Mouse (Mus musculus) forebrain, embryonic 14.5 days (tissue): ENCODE data around the gene Chd1. TPM values are rescaled to one million over a fixed set of nuclear protein-coding genes. Genes with fewer than 3 reads are reported as not detected.

ENCODE experiments used
- ATAC-seq: fragments of 200-750 bp; cut with Nextera tagmentation; 2 replicates; pipeline ENCODE4 v1.8.0; 2017; ENCODE audit warnings: mild to moderate bottlenecking, moderate library complexity
- DNase-seq: peaks from one replicate; pipeline ENCODE4 v3.0.0-alpha.2; 2015; ENCODE audit warnings: low spot score
- H3K27ac ChIP-seq: fragments of 300-500 bp; sonication (generic); 2 replicates; pipeline ENCODE4 v1.5.1; 2014; ENCODE audit warnings: low read depth, mild to moderate bottlenecking, control low read depth, low read length, moderate library complexity
- H3K27me3 ChIP-seq: fragments of 300-500 bp; sonication (generic); replicated peaks from 2 replicates; pipeline ENCODE4 v1.6.1; 2014; ENCODE audit warnings: low read length, control low read depth, mixed read lengths; ENCODE audit not compliant: control insufficient read depth, insufficient read depth
- H3K36me3 ChIP-seq: fragments of 300-500 bp; sonication (generic); 2 replicates; pipeline ENCODE4 v1.6.1; 2014; ENCODE audit warnings: low read length, control low read depth; ENCODE audit not compliant: control insufficient read depth, insufficient read depth
- H3K4me1 ChIP-seq: fragments of 300-500 bp; sonication (generic); 2 replicates; pipeline ENCODE4 v1.6.1; 2014; ENCODE audit warnings: antibody characterized with exemption, low read length, control low read depth; ENCODE audit not compliant: control insufficient read depth, insufficient read depth
- H3K4me2 ChIP-seq: fragments of 300-500 bp; sonication (generic); 2 replicates; pipeline ENCODE4 v1.6.1; 2014; ENCODE audit warnings: mild to moderate bottlenecking, control low read depth, low read length
- H3K4me3 ChIP-seq: fragments of 300-500 bp; sonication (generic); 2 replicates; pipeline ENCODE4 v1.5.1; 2014; ENCODE audit warnings: low read depth, low read length, control low read depth
- H3K9ac ChIP-seq: fragments of 300-500 bp; sonication (generic); 2 replicates; pipeline ENCODE4 v1.6.1; 2014; ENCODE audit warnings: mild to moderate bottlenecking, low read length, control low read depth, moderate library complexity
- H3K9me3 ChIP-seq: fragments of 300-500 bp; sonication (generic); replicated peaks from 2 replicates; pipeline ENCODE4 v1.6.1; 2016; ENCODE audit warnings: low read length, control low read depth, mixed read lengths; ENCODE audit not compliant: control insufficient read depth
- WGBS: fragments of 180-500 bp; shearing (Covaris S2); extraction: QIAGEN DNeasy Blood & Tissue Kit; methylation state at CpG from one replicate; pipeline ENCODE4 v1.1.7; 2014; 5-methylcytosine and 5-hydroxymethylcytosine counted together
- polyA plus RNA-seq: library from polyadenylated mRNA; unstranded; fragments of >200 nt; fragmentation: Nextera tagmentation; extraction: Ambion mirVana; gene quantifications from 2 replicates; pipeline ENCODE4 v1.2.1, GENCODE M21; 2014

Chd1 gene
- polyA plus RNA-seq = 17.2 and 21.5 TPM in 2 replicates

GRCm38 (mm10) chr17:15704475-15705300 is at the start of gene Chd1:
TSS of gene Chd1 (plus strand) at chr17:15704967.
- H3K4me3 ChIP-seq = peak within 1 kb of the TSS; percentile 87
- DNase-seq (peak; percentile 95), ATAC-seq (peak; percentile 95)
- H3K4me2 ChIP-seq = peak within 1 kb of the TSS; percentile 94
- peaks cover 15% of the 10 kb centered on the region for H3K36me3 ChIP-seq
- H3K9ac ChIP-seq = peak within 1 kb of the TSS; percentile 90
- H3K27me3 ChIP-seq = no peaks in the 10 kb centered on the region
- WGBS = under 1% methylated on average over 87 of the region's 124 CpGs
- H3K4me1 ChIP-seq = peaks cover 5% of the 10 kb centered on the region; the same call in 1 of the 2 replicates
- peak within 1 kb of the TSS; percentile 94 for H3K27ac ChIP-seq
- H3K9me3 ChIP-seq = no peaks in the 10 kb centered on the region

GRCm38 (mm10) chr17:15656881-15657607 is 47.7 kb upstream of the Chd1 start:
- Histone ChIP-seq H3K9ac (no peak overlapping the region), H3K4me2 (no peak overlapping the region), H3K27me3 (no peaks in the 10 kb centered on the region), H3K4me1 (no peaks in the 10 kb centered on the region), H3K9me3 (no peaks in the 10 kb centered on the region), H3K27ac (no peak overlapping the region), H3K4me3 (no peak overlapping the region), H3K36me3 (no peaks in the 10 kb centered on the region)
- peak; percentile 13 for DNase-seq
- WGBS = 19% methylated on average over 6 of the region's 6 CpGs
- ATAC-seq = no peak

GRCm38 (mm10) chr17:15672870-15673269 is 31.9 kb upstream of the Chd1 start:
- no peaks in the 10 kb centered on the region for H3K36me3 ChIP-seq
- no peaks in the 10 kb centered on the region for H3K27me3 ChIP-seq
- H3K4me3 ChIP-seq = no peak overlapping the region
- 49% methylated on average over 5 of the region's 5 CpGs for WGBS
- DNase-seq = peak; percentile 40
- H3K4me1 ChIP-seq = no peaks in the 10 kb centered on the region
- H3K9ac ChIP-seq = no peak overlapping the region
- no peak overlapping the region for H3K4me2 ChIP-seq
- no peak for ATAC-seq
- no peak overlapping the region for H3K27ac ChIP-seq
- no peaks in the 10 kb centered on the region for H3K9me3 ChIP-seq

- DNase-seq (no peak), ATAC-seq (no peak)
- Histone ChIP-seq H3K4me2 (no peak overlapping the region), H3K4me1 (no peaks in the 10 kb centered on the region), H3K27me3 (no peaks in the 10 kb centered on the region), H3K27ac (no peak overlapping the region), H3K9ac (no peak overlapping the region), H3K4me3 (no peak overlapping the region), H3K36me3 (no peaks in the 10 kb centered on the region), H3K9me3 (no peaks in the 10 kb centered on the region)
- 11% methylated on average over 6 of the region's 6 CpGs for WGBS
Measured at GRCm38 (mm10) chr17:15677970-15678645, 26.7 kb upstream of the Chd1 start.

- H3K4me1 ChIP-seq = no peaks in the 10 kb centered on the region
- H3K27ac ChIP-seq = no peak overlapping the region
- H3K9me3 ChIP-seq = no peaks in the 10 kb centered on the region
- no peak overlapping the region for H3K9ac ChIP-seq
- no peak overlapping the region for H3K4me3 ChIP-seq
- no peaks in the 10 kb centered on the region for H3K36me3 ChIP-seq
- H3K4me2 ChIP-seq = no peak overlapping the region
- no peak for ATAC-seq
- 91% methylated on average over 9 of the region's 9 CpGs for WGBS
- no peak for DNase-seq
- no peaks in the 10 kb centered on the region for H3K27me3 ChIP-seq
Measured at GRCm38 (mm10) chr17:15679966-15680630, 24.7 kb upstream of the Chd1 start.

- DNase-seq = no peak
- no peaks in the 10 kb centered on the region for H3K27me3 ChIP-seq
- no peaks in the 10 kb centered on the region for H3K4me1 ChIP-seq
- H3K4me3 ChIP-seq = no peak overlapping the region
- WGBS = 66% methylated on average over 4 of the region's 4 CpGs
- H3K9ac ChIP-seq = no peak overlapping the region
- no peak overlapping the region for H3K4me2 ChIP-seq
- H3K27ac ChIP-seq = no peak overlapping the region
- H3K36me3 ChIP-seq = no peaks in the 10 kb centered on the region
- no peak for ATAC-seq
- H3K9me3 ChIP-seq = no peaks in the 10 kb centered on the region
Measured at GRCm38 (mm10) chr17:15680661-15681060, 24.1 kb upstream of the Chd1 start.

- H3K27ac ChIP-seq = no peak overlapping the region
- no peak overlapping the region for H3K9ac ChIP-seq
- 92% methylated on average over 5 of the region's 5 CpGs for WGBS
- H3K9me3 ChIP-seq = no peaks in the 10 kb centered on the region
- DNase-seq (no peak), ATAC-seq (no peak)
- no peaks in the 10 kb centered on the region for H3K36me3 ChIP-seq
- no peaks in the 10 kb centered on the region for H3K4me1 ChIP-seq
- no peaks in the 10 kb centered on the region for H3K27me3 ChIP-seq
- H3K4me3 ChIP-seq = no peak overlapping the region
- H3K4me2 ChIP-seq = no peak overlapping the region
Measured at GRCm38 (mm10) chr17:15686396-15686795, 18.4 kb upstream of the Chd1 start.

- WGBS = 94% methylated on average over 1 of the region's 1 CpGs
- no peak overlapping the region for H3K9ac ChIP-seq
Measured at GRCm38 (mm10) chr17:15690304-15690703, 14.5 kb upstream of the Chd1 start.

More at GRCm38 (mm10) chr17:15690304-15690703, 14.5 kb upstream of the Chd1 start:
- Histone ChIP-seq H3K9me3 (no peaks in the 10 kb centered on the region), H3K27me3 (no peaks in the 10 kb centered on the region), H3K36me3 (no peaks in the 10 kb centered on the region), H3K4me2 (no peak overlapping the region), H3K27ac (no peak overlapping the region), H3K4me1 (no peaks in the 10 kb centered on the region), H3K4me3 (no peak overlapping the region)
- DNase-seq (no peak), ATAC-seq (no peak)
